Mouse (Mus musculus) intestine, embryonic 16.5 days (tissue): ENCODE measurements at regions not wholly inside any gene's neighbourhood (a gene's known extent, or its start where the extent isn't known, plus 50 kb on each side); places are given as distances from the start of the nearest gene placed in this dataset.

ENCODE experiments used
- ATAC-seq: fragments of 200-750 bp; cut with Nextera tagmentation; 2 replicates; pipeline ENCODE4 v1.8.0; 2017; ENCODE audit warnings: moderate TSS enrichment, moderate library complexity
- H3K27ac ChIP-seq: fragments of 300-500 bp; sonication (generic); 2 replicates; pipeline ENCODE4 v1.5.1; 2014; ENCODE audit warnings: mild to moderate bottlenecking, low read length
- H3K27me3 ChIP-seq: fragments of 300-500 bp; sonication (generic); replicated peaks from 2 replicates; pipeline ENCODE4 v1.6.1; 2014; ENCODE audit warnings: low read length, control low read depth, mixed read lengths; ENCODE audit not compliant: control insufficient read depth, insufficient read depth
- H3K36me3 ChIP-seq: fragments of 300-500 bp; sonication (generic); 2 replicates; pipeline ENCODE4 v1.6.1; 2014; ENCODE audit warnings: low read length, control low read depth; ENCODE audit not compliant: control insufficient read depth, insufficient read depth
- H3K4me1 ChIP-seq: fragments of 300-500 bp; sonication (generic); 2 replicates; pipeline ENCODE4 v1.6.1; 2014; ENCODE audit warnings: low read length, control low read depth, mixed read lengths; ENCODE audit not compliant: control insufficient read depth, insufficient read depth
- H3K4me2 ChIP-seq: fragments of 300-500 bp; sonication (generic); 2 replicates; pipeline ENCODE4 v1.6.1; 2014; ENCODE audit warnings: low read depth, low read length, control low read depth
- H3K4me3 ChIP-seq: fragments of 300-500 bp; sonication (generic); 2 replicates; pipeline ENCODE4 v1.5.1; 2014; ENCODE audit warnings: mild to moderate bottlenecking, low read length
- H3K9ac ChIP-seq: fragments of 300-500 bp; sonication (generic); 2 replicates; pipeline ENCODE4 v1.6.1; 2014; ENCODE audit warnings: low read depth, low read length
- H3K9me3 ChIP-seq: fragments of 300-500 bp; sonication (generic); 2 replicates; pipeline ENCODE4 v1.6.1; 2016; ENCODE audit warnings: low read length, control low read depth; ENCODE audit not compliant: control insufficient read depth
- WGBS: fragments of 180-500 bp; shearing (Covaris S2); extraction: QIAGEN DNeasy Blood & Tissue Kit; methylation state at CpG from one replicate; pipeline ENCODE4 v1.1.7; 2014; 5-methylcytosine and 5-hydroxymethylcytosine counted together

DNA sequence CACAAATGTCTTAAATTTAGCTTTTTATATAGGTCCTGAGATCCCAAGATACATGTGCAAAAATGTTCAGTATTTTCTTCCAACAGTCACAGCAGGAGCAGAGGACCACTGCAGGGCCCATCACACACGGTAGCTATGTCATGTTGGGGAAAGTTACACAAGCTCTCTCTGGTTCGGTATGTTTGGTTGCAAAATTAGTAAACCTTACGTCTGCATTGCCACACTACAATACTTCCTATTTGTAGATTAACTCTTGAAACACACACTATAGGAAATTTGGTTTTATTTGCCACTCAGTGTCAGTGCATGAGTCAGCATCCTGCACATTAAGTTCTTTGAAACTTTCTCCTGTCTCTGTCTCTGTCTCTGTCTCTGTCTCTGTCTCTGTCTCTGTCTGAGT, 82.0 kb downstream of the Cth start:
- no peak overlapping the region for H3K9ac ChIP-seq
- H3K4me3 ChIP-seq: no peak overlapping the region
- H3K4me2 ChIP-seq: no peak overlapping the region
- no peaks in the 10 kb centered on the region for H3K36me3 ChIP-seq
- H3K4me1 ChIP-seq: no peaks in the 10 kb centered on the region
- H3K9me3 ChIP-seq: no peaks in the 10 kb centered on the region
- H3K27ac ChIP-seq: no peak overlapping the region
- ATAC-seq: no peak
- WGBS: 78% methylated on average over 3 of the region's 3 CpGs
- H3K27me3 ChIP-seq: no peaks in the 10 kb centered on the region

DNA sequence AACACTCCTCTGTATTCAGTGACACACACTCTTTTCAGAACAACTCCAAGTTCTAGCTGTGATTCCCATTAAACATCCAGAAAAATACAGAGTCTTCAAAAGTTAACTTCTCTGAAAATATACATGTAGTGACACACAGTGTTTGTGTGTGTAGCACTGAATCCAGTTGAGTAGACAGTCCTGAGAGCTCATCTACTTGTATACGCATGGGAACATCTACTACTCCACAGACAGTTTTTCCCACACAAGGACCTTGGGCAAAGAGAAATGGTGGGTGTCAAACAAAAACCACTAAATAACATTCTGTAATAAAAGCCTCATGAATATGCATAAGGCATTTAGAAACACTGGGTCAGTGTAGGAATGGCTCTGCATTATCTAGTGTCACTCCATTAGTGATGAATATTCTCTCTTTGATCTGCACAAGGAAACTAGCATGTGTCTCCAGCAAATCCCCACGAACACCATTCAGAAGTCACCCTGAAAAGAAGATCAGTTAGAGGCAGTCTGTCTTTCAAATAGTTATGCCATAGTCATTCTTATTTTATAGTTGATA, 83.6 kb downstream of the Cth start:
- H3K9ac ChIP-seq: no peak overlapping the region
- no peaks in the 10 kb centered on the region for H3K36me3 ChIP-seq
- no peak overlapping the region for H3K4me2 ChIP-seq
- no peaks in the 10 kb centered on the region for H3K27me3 ChIP-seq
- no peaks in the 10 kb centered on the region for H3K9me3 ChIP-seq
- 68% methylated on average over 2 of the region's 2 CpGs for WGBS
- no peaks in the 10 kb centered on the region for H3K4me1 ChIP-seq
- no peak overlapping the region for H3K27ac ChIP-seq
- H3K4me3 ChIP-seq: no peak overlapping the region
- ATAC-seq: no peak

DNA sequence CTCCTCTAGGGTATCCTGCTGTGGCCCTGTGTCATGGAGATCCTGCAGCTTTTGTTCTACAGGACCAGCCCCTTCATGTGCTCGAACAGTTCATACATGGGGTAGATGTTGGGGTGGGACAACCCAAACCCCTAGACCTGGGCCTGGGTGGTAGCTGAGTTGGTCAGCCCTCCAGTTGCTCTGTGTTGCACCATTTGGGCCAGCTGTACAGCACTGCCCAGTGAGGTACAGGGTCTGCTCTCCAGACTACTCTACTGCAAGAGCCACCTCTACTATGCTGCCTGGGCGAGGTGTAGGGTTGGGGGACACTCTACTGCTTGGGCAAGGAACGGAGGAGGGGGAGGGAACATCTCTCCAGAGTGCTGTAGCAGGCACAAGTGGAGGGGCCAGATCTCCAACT, 120.6 kb downstream of the Cth start:
- ATAC-seq: no peak

DNA sequence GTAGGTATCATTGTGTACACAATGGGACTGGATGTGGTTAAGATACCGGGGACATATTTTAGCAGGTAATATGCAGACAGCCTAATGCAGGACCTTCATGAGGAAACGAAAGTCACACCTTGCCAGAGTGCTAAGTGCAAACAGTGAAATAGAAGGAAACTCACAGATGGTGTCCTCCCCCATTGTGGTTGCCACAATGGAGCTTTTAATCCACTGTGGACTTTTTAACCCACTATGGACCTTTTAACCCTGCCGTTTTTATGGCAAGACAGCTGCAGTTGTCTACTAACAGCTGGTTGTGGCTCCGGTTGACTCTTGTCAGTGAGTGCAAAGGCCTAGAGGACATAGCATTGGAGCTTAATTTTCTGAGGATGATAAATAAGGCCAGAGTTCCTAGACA, 121.5 kb downstream of the Cth start:
- no peaks in the 10 kb centered on the region for H3K9me3 ChIP-seq
- no peak overlapping the region for H3K4me2 ChIP-seq
- H3K4me3 ChIP-seq: no peak overlapping the region
- no peak for ATAC-seq
- no peaks in the 10 kb centered on the region for H3K27me3 ChIP-seq
- H3K4me1 ChIP-seq: no peaks in the 10 kb centered on the region
- WGBS: 59% methylated on average over 4 of the region's 4 CpGs
- H3K36me3 ChIP-seq: no peaks in the 10 kb centered on the region
- no peak overlapping the region for H3K9ac ChIP-seq
- no peak overlapping the region for H3K27ac ChIP-seq

More for the DNA sequence above, 120.6 kb downstream of the Cth start:
- no peaks in the 10 kb centered on the region for H3K27me3 ChIP-seq
- no peak overlapping the region for H3K9ac ChIP-seq
- H3K27ac ChIP-seq: no peak overlapping the region
- no peaks in the 10 kb centered on the region for H3K36me3 ChIP-seq
- no peak overlapping the region for H3K4me2 ChIP-seq
- H3K9me3 ChIP-seq: no peaks in the 10 kb centered on the region
- 87% methylated on average over 3 of the region's 3 CpGs for WGBS
- H3K4me1 ChIP-seq: no peaks in the 10 kb centered on the region
- no peak overlapping the region for H3K4me3 ChIP-seq

DNA sequence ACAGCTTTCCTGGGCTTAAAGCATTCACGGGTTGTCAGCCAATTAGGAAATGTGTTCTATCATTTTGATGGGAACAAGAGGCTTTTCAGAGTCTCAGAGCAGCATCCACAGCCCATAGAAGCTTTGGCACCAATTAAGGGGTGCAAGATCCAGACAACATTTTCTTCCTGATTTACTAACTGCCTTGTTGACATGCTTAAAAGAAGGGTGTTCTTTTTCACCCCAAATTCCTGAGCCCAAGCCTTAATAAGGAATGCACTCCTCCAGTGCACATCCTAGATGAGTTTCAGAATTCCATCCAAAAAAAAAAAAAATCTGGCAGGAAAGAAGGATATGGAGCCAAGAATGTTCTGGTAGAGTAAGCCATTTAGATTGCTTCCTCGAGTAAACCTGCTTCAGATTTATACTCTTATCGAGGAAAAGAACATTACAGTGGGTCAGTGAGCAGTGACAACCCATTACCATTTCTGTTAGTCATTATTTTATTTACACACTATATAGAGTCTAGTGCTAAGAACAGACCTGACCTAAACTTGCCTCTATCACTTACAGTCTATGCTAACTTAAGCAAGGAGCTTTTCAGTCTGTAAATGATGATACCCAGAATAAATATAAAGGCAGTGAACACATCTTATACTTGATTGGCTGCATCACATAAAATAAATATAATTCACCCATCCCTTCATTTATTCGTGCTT, 137.2 kb downstream of the Cth start:
- Histone ChIP-seq H3K4me3 (no peak overlapping the region), H3K27ac (no peak overlapping the region), H3K36me3 (no peaks in the 10 kb centered on the region), H3K9me3 (no peaks in the 10 kb centered on the region), H3K4me2 (no peak overlapping the region), H3K4me1 (no peaks in the 10 kb centered on the region), H3K27me3 (no peaks in the 10 kb centered on the region), H3K9ac (no peak overlapping the region)
- WGBS: 52% methylated on average over 4 of the region's 4 CpGs
- ATAC-seq: no peak

DNA sequence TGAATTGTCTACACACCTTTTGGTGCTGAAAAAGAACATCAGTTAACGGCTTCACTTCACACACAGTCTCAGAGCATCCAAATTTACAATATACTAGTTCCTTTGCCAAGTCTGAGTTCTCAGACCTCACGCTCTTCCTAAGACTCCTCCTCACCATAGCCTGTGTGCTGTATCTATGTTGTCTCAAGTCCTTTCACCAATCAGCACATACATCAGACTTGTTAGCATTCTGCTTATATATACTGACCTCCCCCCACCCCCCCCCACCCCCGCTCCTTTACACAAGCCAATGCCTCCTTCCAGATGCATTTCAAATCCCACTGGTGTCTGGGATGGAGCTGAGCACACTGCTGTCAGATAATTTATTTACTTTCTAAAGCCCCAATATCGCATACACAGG, 143.8 kb downstream of the Cth start:
- WGBS: 42% methylated on average over 4 of the region's 4 CpGs
- Histone ChIP-seq H3K4me2 (no peak overlapping the region), H3K36me3 (no peaks in the 10 kb centered on the region), H3K4me3 (no peak overlapping the region), H3K27ac (no peak overlapping the region), H3K4me1 (peaks cover 2% of the 10 kb centered on the region), H3K27me3 (no peaks in the 10 kb centered on the region), H3K9me3 (no peaks in the 10 kb centered on the region), H3K9ac (no peak overlapping the region)
- no peak for ATAC-seq

DNA sequence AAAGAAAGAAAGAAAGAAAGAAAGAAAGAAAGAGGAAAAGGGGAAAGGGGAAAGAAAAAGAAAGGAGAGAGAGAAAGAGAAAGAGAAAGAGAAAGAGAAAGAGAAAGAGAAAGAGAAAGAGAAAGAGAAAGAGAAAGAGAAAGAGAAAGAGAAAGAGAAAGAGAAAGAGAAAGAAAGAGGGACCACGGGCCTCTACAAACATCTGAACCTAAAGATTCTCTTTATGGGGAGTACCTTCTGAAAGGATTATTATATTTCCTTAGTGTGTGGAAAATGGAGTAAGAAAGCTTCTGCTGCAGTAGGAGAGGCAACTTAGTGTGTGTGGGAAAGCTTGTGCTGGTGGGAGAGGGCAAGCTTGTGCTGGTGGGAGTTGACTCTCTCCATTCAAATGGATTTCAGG, 147.1 kb downstream of the Cth start:
- Histone ChIP-seq H3K9me3 (no peaks in the 10 kb centered on the region), H3K27ac (no peak overlapping the region), H3K4me3 (no peak overlapping the region), H3K27me3 (no peaks in the 10 kb centered on the region), H3K9ac (no peak overlapping the region), H3K4me1 (peaks cover 2% of the 10 kb centered on the region), H3K4me2 (no peak overlapping the region), H3K36me3 (no peaks in the 10 kb centered on the region)
- ATAC-seq: no peak
- 91% methylated on average over 1 of the region's 1 CpGs for WGBS

DNA sequence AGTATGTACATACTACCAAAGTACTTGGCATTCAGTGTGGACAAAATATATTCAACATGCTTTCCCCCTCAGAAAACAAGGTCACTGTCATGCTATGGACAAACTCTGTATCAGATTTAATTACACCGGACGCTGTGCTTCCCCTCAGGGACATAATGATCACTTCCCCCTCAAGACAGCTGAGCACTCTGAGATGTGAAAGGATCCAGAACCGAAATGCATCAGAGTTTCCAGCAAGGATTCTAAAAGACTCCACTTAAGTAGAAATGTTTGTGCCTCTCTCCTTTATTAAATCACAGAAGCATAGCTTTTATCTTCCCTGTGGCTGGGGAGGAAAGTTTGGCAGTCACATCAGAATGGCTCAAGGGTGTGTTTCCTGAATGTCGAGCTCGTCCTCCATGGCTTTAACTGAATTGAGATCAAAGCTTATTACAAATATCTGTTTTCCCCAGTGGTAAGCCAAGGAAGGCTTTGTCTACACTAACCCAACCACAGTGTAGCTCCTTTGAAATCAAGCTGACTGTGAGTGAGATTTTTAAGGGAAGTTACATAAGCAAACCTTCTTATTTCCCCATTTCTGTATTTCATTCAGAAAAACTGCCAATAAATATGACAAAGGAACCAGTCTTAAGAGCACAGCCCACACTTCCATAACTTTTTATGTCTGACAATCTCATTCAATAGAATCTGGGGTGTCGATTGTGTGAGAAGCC, 161.2 kb downstream of the Cth start:
- H3K4me1 ChIP-seq: no peaks in the 10 kb centered on the region
- WGBS: 25% methylated on average over 6 of the region's 6 CpGs
- H3K36me3 ChIP-seq: no peaks in the 10 kb centered on the region
- no peak overlapping the region for H3K27ac ChIP-seq
- no peak overlapping the region for H3K4me3 ChIP-seq
- no peaks in the 10 kb centered on the region for H3K27me3 ChIP-seq
- H3K9me3 ChIP-seq: no peaks in the 10 kb centered on the region
- peak; percentile 36 for ATAC-seq
- no peak overlapping the region for H3K9ac ChIP-seq
- no peak overlapping the region for H3K4me2 ChIP-seq

DNA sequence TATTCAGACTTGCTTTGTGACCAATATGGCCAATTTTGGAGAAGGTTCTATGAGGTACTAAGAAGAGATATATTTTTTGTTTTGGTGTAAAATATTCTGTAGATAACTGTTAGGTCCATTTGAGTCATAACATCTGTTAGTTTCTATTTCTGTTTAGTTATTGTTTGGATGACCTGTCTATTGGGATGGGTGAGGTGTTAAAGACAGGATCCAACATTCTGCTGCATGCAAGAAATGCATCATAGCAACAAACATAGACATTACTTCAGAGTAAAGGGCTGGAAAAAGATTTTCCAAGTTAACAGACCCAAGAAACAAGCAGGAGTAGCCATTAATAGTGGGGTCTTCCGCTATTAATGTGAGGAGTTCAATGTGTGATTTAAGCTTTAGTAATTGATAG, 165.0 kb downstream of the Cth start:
- Histone ChIP-seq H3K9me3 (no peaks in the 10 kb centered on the region), H3K36me3 (no peaks in the 10 kb centered on the region), H3K4me1 (no peaks in the 10 kb centered on the region), H3K4me3 (no peak overlapping the region), H3K4me2 (no peak overlapping the region), H3K9ac (no peak overlapping the region), H3K27ac (no peak overlapping the region), H3K27me3 (no peaks in the 10 kb centered on the region)
- ATAC-seq: no peak
- WGBS: 90% methylated on average over 1 of the region's 1 CpGs
